Mouse (Mus musculus): Measurements from ENCODE around the gene Hoxd10.

Gene Hoxd10

DNA sequence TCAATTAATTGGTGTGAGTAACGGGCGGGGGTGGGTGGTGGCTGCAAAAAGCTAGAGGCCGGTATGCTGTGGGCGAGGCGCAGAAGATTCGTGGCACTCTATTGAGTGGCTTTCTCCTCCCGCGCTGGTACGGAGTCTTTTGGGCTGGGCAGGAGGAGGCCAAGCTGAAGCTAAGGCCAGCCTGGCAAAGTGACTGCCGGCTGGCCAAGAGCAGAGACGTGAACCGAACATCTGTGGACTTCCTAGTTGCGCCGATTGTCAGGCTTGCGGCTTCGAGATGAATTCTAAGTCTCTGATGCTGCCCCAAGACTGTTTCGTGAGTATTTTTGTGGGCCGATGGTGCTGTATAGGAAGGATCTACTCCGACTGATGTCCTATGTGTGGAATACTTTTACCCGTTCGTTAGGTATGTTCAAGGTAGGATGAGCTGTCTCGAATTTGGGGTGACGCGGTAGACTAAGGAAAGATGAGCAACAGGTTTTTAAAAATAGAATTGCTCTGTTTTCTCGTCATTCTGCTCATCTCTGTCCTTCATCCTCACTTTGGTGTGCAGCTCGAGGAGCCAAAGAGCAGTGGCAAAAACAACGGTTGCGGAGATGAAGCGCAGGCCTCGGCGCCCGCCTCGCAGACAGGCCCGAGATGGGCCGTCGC lies 24.4 kb upstream of the Hoxd10 start:
- no peak for DNase-seq

DNA sequence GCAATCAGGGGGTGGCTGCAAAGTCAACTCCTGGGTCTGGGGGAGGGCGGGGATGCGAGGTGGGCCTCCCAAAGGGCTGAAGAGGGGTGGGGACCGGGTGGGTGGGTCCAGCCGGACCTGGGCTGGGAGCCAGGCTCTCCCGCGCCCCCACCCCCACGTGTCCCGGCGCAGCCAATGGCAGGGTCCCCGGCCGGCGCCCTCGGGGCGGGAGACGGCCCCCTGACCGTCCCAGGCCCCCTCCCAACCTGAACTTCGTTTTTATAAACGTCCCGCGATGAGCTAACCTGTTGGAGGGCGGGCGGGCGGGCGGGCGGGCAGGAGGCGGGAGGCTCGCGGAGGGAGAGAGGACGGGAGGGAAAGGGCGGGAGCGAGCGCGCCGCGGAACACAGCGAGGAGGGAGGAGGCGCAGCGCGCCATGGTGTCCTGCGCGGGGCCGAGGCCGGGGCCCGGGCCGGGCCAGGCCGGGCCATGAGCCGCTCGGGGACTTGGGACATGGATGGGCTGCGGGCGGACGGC lies 23.8 kb upstream of the Hoxd10 start, which contains the start of gene Hoxd13:
Gene Hoxd13, plus strand, starts transcription at position 469 of the 516 bp plus-strand sequence.
- no peak for DNase-seq

DNA sequence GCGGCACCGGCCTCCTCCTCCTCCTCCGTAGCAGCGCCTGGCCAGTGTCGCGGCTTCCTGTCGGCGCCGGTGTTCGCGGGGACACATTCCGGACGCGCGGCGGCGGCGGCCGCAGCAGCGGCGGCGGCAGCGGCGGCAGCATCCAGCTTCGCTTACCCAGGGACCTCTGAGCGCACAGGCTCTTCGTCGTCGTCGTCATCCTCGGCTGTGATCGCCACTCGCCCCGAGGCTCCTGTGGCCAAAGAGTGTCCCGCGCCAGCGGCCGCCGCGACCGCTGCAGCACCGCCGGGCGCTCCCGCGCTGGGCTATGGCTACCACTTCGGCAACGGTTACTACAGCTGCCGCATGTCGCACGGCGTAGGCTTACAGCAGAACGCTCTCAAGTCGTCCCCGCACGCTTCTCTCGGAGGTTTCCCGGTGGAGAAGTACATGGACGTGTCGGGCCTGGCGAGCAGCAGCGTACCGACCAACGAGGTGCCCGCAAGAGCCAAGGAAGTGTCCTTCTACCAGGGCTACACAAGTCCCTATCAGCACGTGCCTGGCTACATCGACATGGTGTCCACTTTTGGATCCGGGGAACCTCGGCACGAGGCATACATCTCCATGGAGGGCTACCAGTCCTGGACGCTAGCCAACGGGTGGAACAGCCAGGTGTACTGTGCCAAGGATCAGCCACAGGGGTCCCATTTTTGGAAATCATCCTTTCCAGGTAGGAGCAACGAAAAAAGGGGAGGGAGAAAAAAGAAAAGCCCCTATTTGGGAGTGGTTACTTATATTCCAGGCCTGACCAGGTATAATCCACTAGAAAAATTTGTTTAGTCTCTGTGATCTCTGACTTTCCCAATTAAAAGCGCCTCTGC lies 23.1 kb upstream of the Hoxd10 start:
- DNase-seq: no peak

DNA sequence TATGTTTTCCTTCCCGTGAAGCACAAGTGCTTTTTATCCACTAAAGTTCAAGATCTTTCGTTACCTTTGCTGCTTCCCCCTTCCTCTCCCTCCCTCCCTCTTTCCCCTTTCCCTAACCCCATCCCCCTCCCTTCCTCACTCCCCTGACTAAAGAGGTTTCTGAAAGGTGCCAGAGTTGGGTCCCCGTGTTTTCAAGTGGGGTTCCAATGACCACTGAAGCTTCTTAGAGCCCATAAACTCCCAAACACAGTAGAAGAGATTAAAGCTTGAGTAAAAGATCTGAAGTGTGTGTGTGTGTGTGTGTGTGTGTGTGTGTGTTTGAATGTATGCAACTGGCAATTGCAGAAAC lies 22.5 kb upstream of the Hoxd10 start:
- DNase-seq: no peak

DNA sequence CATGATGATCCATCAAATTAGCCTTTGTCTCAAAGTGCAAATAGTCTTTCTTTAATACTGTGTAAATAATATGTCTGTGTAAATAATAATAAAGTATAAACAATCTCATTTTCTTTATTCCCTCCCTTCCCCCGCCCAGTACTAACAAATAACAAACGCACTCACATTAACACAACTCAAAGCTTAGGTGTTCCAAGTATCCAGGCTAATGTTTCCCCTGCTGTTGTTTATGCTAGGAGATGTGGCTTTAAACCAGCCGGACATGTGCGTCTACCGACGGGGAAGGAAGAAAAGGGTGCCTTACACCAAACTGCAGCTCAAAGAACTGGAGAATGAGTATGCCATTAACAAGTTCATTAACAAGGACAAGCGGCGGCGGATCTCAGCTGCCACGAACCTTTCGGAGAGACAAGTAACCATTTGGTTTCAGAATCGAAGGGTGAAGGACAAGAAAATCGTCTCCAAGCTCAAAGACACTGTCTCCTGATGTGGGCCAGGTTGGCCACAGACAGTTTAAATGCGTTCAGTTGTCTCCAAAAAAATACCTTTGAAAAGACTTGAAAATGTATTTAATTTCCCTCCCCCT lies 22.0 kb upstream of the Hoxd10 start:
- no peak for DNase-seq

DNA sequence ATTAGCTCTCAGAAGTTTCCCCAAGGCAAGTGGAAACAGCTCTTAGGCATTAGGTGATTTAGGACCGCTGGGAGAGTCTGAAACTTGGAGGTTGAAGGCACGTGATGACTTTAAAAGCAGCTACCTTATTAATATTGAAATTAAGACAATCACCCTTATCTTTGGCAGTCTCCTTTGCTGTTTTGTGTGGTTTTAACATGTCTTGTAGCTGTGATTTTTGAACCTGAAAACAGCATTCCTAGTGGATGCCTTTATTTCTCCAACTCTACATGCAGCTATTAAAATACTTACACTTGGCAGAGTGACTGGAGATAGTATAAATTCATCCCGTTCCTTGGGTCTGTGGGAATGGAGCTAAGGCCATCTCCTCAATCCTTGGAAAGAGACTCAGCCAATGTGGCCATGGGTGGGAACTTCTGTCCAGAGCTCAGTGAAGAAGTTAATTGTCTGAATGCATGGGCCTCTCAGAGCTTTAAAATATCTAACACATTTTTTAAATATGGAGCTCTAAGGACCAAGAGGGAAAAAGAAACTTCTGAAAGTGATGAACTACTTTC lies 21.0 kb upstream of the Hoxd10 start:
- no peak for DNase-seq

DNA sequence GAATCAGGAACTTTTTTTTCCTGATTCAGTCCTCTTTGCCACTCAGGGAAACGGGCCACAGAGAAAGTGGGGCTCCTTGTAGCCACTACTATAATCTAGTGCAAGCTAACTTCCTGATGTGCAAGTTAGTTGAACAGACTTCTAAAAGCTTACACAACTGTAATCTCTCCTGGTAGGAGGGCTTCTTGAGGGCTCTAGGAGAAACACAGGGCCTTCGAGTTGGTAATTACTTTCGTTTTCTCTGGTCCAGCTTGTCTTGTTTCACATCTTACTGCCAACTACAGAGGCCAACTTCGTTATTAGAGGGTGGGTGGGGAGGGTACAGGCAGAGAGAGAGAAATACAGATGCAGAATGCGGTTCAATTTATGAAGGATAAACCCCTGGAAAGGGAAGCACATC lies 19.9 kb upstream of the Hoxd10 start:
- DNase-seq: no peak

DNA sequence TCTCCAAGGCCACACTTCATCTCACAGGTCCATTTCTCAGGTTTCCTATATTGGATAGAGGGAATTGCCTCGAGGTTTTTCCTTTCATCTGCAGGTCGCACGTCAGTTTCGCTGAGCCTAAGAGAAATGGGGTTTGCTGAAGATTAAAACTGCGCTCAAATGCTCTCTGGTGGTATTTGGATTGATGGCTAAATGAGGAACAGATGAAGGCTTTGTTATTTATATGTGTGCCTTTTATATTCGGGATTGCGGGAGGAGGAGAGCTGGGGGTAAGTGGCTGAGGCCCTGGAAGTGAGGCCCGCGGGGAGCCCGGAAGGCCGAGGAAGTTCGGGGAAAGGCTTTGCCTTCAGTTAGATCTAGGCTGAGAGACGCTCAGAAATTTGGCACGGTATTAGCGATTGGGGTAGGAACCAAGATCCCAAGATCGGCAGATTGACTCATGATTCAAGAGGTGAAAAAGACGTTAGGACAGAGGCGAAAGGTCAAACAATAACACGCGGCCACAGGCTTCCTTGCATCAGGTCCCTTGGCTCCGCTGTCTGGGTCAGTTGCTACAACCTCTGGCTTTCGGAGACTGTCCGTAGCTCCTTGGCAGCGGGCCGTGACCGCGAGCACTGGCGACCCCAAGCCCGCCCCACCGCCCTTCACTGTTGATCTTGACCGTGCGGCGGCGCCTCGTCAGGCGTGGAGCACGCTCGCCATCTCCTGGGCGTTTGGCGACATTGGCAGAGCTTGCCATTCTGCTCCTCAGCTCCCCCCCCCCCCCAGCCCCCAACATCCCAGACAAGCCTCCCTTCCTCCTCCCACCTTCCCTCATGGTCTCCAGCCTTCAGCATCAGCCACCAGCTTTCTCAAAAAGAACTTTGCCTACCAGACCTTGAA lies 19.0 kb upstream of the Hoxd10 start:
- DNase-seq: peak; percentile 68

DNA sequence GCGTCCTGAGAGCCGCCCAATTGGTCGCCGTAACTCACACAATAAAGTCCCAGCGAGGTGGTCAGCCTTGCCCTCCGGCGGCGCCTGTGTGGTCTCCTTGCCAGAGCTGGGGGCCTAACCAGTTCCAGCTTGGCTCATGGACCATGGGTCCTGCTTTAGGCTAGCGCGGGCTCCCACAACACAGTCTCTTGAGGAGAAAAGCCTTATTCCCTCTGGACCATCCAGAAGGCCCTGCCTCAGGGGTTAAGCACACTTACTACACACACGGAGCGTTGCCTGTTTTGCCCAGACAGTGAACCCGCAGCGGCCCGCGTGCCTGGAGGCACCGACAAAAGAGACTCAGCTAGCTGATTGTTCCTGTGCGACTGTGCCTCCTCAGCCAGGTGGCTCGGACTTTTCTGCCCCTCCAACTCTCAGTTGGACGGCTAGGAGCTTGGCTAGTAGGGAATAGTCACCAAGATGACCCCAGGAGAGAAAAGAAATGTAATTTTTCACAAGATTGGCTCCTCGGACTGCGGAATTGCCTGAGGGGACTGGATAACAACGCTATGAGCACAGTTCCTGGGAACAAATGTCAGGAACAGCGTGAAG lies 17.8 kb upstream of the Hoxd10 start:
- no peak for DNase-seq

DNA sequence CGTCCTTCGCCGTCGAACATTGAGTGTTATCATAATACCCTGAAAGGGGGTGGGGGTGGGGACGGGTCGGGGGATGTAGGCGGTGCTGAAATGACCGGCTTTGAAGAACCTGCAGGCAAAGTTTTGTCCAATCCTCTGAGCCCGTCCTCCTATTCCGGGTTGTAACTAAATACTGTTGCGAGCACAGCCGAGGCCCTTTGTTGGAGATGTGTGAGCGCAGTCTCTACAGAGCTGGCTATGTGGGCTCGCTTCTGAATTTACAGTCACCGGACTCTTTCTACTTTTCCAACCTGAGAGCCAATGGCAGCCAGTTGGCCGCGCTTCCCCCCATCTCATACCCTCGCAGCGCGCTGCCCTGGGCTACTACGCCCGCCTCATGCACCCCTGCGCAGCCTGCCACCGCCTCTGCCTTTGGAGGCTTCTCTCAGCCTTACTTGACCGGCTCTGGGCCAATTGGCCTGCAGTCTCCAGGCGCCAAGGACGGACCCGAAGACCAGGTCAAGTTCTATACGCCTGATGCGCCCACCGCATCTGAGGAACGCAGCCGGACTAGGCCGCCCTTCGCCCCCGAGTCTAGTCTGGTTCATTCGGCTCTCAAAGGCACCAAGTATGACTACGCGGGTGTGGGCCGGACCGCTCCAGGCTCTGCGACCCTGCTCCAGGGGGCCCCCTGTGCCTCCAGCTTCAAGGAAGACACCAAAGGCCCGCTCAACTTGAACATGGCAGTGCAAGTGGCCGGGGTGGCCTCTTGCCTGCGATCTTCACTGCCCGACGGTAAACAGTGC lies 16.7 kb upstream of the Hoxd10 start, which contains the start of gene Hoxd12:
Gene Hoxd12, plus strand, starts transcription at position 133 of the 785 bp plus-strand sequence.
- DNase-seq: no peak

DNA sequence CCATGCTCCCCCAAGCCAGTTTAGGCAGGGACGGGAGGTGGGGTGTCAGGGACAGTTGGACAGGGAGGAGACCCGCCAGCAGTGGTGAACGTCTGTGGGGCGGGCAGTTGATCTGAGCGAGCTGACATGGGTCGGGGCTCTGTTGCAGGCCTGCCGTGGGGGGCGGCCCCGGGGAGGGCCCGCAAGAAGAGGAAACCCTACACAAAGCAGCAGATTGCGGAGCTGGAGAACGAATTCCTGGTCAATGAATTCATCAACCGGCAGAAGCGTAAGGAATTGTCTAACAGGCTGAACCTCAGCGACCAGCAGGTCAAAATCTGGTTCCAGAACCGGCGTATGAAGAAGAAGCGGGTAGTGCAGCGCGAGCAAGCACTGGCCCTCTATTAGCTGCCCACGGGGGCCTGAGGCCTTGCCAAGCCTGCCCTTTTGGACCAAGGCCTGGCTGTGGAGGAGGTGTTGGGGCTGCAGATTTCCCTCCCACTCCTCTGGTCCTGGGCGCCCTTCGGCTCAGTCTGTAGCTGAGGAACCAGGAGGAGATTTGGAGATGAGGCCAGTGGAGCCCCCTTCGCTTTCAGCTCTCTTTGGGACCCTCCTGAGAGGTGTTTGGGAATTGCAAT lies 15.9 kb upstream of the Hoxd10 start:
- DNase-seq: no peak

DNA sequence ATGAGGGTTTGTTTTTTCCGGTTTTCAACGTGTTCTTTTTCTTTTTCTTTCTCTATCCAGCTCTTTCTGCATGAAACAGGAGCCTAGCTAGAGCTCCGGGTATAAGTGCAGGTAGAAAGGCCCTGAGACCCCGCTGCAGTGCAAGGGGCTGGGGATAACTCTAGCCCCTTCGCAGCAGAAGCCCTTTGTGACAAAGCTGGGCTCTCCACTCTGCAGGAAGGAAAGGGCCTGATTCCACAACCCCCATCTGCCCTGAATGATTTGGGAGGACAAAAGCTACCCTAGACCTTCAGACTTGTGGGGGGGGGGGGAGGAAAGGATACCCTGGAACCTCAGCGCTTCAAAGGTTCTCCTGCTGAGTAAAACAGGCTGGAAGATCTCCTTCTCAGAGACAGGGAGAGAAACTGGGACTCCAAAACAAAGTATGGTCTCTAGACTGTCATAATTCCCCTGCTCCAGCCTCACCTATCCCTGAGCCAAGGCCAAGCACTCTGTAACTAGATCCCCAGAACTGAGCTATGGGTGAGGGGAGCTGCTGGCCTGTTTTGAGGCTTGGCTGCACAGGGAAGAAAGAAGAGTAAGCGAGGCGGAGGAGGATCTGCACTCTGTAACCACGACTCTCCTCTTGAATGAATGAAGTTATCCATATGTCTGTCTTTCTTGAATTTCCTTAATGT lies 15.2 kb upstream of the Hoxd10 start:
- DNase-seq: no peak

DNA sequence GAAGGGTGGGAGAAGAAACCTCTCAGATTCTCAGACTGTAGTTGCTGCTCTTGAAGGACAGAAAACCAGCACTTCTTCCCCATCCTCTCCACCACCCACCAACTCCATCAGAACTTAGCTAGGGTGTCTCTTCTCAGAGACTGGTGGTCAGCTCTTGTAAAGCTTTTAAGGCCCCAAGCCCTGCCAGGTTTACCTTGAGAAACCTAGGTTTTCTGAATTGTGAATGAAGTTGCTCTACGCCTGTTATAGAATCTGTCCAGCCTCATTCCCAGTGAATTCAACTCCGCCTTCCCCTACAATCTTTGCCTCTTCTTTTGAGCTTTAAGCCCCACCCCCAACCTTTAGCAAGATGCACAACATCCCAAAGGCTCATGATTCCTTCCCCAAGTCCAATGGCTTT lies 14.6 kb upstream of the Hoxd10 start:
- no peak for DNase-seq

DNA sequence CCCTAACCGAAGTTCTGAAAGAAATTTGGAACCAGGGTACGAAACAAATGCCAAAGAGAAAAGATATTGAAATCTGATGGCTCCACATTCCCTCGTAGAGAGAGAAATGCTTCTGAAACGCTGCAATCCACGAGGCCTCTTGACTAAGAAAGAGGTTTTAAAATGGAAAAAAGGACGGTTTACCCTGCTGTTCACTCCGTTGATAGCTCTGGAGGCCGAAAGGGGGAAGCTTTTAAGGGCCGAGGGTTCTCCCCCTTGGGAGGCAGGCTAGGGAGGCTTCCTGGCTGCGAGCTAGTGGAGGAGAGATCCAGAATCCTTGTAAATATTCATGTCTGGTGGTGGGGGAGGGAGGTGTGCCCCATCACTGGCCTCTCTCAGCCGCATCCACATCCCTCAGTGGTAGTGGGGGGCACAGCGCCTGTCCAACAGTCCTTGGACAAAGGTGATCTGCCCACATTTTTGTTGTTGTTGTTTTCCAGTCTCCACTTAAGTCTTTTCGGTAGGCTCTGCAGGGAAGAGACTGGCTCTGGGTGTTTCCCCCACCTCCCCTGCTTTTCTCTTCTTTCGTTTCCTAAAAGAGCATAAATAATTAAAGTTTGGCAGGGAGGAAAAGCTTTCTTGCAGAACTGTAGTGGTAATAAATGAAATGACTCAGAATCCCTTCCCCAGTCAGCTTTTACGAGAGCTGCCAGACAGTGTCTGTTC lies 12.7 kb upstream of the Hoxd10 start, which contains the start of gene Hoxd11:
Gene Hoxd11, plus strand, starts transcription at position 667 of the 705 bp plus-strand sequence.
- no peak for DNase-seq

DNA sequence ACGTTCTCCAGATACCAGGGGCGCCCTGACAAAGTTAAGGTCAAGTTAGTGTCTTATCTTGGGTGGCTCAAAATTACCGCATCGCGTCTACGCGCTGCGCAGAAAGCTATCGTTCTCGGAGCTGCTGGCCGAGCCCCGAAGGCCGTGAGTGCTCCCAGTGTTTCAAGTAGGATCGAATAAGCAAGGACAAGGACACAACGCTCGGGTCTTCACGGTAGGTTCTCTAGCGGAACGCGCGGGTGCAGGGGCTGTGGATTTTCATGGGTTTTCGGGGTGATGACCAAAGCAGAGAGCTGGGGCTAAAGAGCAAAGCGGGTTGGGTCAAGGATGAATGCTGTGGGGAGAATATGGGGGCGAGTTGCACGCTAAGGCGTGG lies 12.1 kb upstream of the Hoxd10 start:
- DNase-seq: no peak

DNA sequence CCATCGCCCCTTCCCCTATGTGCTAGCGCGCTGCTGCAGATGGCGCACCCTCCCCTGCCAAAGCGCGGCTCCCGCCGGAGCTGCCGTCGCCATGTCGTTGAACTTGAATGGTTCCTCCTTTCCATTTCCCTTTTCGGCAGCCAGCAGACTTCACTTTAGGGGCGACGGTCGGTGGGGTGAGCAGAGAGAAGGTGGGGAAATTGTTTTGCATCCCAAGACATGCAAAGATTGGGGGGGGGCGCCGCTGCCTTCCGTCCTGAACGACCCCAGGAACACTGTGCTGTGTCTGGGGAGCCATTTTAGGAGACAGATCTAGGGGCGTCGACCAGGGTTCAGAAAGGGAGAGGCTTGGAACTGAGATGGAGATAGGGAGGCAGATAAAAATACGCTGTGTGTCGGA lies 11.7 kb upstream of the Hoxd10 start:
- no peak for DNase-seq

DNA sequence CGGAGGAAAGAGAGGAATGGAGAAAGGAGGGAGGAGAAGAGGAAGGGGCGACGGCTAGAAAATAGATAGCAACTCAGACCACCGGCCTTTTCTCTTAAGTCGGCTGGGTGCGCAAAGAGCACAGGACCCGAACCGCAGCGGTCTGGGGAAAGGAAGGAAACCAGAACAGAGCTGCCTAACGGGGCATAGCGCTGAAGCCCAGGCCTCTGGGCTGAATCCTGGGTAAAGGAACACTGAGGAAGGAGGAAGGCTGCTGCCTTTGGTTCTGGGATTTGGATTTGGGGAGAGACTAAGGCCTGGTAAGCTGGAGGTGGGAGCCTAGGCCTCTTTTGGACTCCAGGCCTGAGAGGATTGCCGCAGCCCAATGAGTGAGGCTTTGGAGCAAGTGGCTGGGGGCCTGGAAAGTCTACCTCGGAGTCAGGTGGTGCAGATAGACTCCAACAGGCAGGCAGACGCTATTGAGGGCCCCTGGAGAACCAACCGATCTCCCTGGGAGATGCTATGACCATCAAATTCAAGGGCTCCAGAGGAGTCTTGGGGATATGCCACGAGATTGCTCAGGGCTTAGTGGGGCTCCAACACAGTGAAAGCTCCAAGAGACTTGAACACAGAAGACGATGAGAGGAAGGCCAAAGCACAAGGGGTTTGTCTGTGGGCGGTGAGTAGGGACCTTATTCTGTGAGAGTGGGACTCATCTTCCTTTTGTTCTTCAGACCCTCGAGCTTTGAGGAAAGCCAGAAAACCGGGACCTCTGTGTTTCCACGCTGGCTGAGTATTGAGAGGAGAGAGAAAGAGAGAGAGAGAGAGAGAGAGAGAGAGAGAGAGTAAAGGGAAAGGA lies 10.9 kb upstream of the Hoxd10 start:
- no peak for DNase-seq

All from lung, postnatal 10 days (tissue).